Mouse (Mus musculus): Measurements from ENCODE around the gene Ptpn7. TPM values are rescaled to one million over a fixed set of nuclear protein-coding genes. Genes with fewer than 3 reads are reported as not detected.
"Not testable (repeated sequence)": the region's sequence is repeated elsewhere in the genome, so short reads cannot be mapped to it uniquely, and the experiment has no call there.

Ptpn7 gene
- total RNA-seq, 2 experiments from 2014 or later = 14.6 to 23.9 TPM

- ATAC-seq (replicated peaks; ENCODE audit: low FRiP score, poor library complexity, severe bottlenecking) = no peak
These were observed 48.8 kb downstream of the Ptpn7 start for GRCm38 (mm10) chr1:135181275-135181674.

DNA sequence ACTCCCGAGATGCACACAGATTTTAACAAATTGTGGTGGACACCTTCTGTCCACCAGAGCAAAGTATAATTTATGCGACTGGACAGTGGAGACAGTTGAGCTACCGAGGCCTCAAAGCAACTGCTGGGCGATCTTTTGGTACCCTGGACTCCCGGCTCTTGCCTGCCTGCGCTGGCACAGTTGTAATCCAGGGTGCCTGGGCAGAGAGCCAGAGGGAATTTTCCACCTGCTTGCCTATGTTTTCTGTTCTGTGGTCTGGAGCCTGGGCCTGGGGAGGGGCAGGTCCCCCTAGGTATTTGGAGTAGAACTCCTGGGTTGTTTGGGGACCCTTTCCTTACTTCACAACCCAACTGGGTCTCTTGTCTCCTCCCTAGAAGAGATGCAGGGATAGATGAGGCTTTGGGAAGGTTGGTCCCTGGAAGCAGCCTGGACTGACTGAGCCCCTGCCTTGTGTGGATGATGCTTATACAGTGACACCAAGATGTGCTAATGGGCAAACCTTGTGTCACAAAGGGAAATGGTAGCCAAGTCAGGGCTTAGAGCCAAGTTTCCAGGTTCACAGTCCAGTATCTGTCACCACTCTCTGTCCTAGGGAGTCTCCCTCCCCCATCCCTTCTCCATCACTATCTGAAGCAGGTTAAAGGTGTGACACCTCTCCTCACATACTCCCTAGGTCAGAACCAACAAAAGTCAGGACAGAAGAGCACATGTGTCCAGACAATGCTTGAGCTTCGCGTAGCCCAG lies 49.6 kb downstream of the Ptpn7 start:
- no peak for ATAC-seq (replicated peaks; ENCODE audit: low FRiP score, poor library complexity, severe bottlenecking)

GRCm38 (mm10) chr1:135182975-135183374 lies 50.5 kb downstream of the Ptpn7 start:
- ATAC-seq (replicated peaks; ENCODE audit: low FRiP score, poor library complexity, severe bottlenecking) = no peak

- ATAC-seq (replicated peaks; ENCODE audit: low FRiP score, poor library complexity, severe bottlenecking) = no peak
These were observed 50.9 kb downstream of the Ptpn7 start for GRCm38 (mm10) chr1:135183448-135183847.

GRCm38 (mm10) chr1:135183941-135184570 lies 51.6 kb downstream of the Ptpn7 start:
- ATAC-seq (replicated peaks; ENCODE audit: low FRiP score, poor library complexity, severe bottlenecking) = no peak

DNA sequence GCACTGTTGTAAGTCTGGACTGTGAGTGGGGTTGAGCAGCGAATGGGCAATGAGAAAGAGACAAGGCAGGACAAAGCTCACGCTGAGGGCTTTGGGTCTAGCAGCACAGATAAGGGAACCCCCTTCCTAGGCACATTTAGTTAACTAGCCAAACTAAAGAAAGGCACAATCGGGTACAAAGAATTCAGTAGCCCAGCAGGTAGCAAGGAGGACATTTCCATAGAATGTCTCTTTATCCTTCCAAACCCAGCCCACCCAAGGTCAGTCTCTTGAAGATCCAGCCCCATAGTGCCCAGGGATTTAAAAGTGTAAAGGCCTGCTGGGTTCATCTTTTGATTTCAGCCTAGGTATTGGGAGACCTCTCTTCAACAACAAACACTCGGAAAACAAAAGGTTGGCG lies 53.4 kb downstream of the Ptpn7 start:
- no peak for ATAC-seq (replicated peaks; ENCODE audit: low FRiP score, poor library complexity, severe bottlenecking)

DNA sequence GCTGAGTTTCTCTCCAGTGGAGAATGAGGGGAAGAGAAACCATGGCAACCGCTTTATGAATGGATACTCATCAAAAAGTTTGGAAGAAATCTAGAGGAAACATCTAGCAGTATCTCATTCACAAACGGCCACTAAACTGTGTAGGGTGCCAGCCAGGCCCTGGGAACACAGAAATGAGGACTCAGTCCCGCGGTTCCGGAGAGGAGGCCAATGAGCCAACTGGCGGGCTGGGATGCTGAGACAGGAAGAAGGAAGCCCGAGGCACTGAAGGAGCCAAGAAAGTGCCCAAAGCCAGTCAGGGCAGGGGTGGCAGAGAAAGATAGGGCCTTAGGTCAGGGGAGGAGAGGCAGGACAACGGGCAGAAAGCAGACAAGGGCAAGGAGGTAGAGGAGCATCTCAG lies 53.9 kb downstream of the Ptpn7 start:
- no peak for ATAC-seq (replicated peaks; ENCODE audit: low FRiP score, poor library complexity, severe bottlenecking)

GRCm38 (mm10) chr1:135187016-135187415 lies 54.5 kb downstream of the Ptpn7 start:
- not testable (repeated sequence) for ATAC-seq (replicated peaks; ENCODE audit: low FRiP score, poor library complexity, severe bottlenecking)

DNA sequence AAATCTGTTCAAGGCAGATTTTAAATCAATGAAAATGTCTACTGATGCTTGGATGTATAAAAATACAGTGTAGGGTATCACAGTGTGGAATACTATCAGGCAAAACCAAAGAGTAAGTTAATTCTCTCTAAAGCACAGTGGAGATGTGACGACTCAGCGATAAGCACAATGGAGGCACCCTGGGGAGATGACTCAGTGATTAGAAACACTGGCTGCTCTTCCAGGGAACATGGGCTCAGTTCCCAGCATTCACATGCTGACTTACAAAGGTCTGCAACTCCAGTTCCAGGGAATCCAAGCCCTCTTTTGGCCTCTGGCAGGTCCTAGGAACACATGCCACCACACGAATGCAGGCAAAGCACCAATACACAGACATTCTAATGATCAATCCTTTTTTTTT lies 55.7 kb downstream of the Ptpn7 start:
- no peak for ATAC-seq (replicated peaks; ENCODE audit: low FRiP score, poor library complexity, severe bottlenecking)

DNA sequence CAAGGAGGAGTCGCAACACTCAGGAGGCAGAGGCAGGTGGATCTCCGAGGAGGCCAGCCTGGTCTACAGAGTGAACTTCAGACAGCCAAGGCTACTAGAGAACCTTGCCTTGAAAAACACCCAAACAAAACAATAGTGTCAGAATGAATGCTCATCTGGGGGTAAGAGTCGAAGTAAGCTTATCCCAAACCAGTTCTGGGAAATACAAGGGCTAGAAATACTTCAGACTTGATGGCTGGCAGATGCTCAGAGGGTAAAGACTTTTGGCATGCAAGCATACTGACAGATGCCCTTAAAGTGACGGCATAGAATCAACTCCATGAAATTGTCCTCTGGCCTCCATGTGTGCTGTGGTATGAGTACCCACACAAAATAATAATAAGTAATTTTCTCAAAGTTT lies 56.7 kb downstream of the Ptpn7 start:
- ATAC-seq (replicated peaks; ENCODE audit: low FRiP score, poor library complexity, severe bottlenecking) = no peak

GRCm38 (mm10) chr1:135194335-135194734 lies 61.8 kb downstream of the Ptpn7 start:
- ATAC-seq (replicated peaks; ENCODE audit: low FRiP score, poor library complexity, severe bottlenecking) = not testable (repeated sequence)

Other genes with a start within 250 kb of the Ptpn7 start
- 0.63 and 1.5 TPM in 2 replicates for gene Ppp1r12b, start 176.8 kb upstream of the Ptpn7 start, total RNA-seq (2015; ENCODE audit: low replicate concordance)
- 5.2 and 5.9 TPM in 2 replicates for gene Ppp1r12b, start 176.8 kb upstream of the Ptpn7 start, total RNA-seq (2017; ENCODE audit: low replicate concordance)
- gene Ube2t, start 170.1 kb upstream of the Ptpn7 start, total RNA-seq (2015; ENCODE audit: low replicate concordance) = 26.3 and 43.6 TPM in 2 replicates
- 7.8 and 24.8 TPM in 2 replicates for gene Ube2t, start 170.1 kb upstream of the Ptpn7 start, total RNA-seq (2017; ENCODE audit: low replicate concordance)
- not detected in 2 replicates for gene Lgr6, start 27.4 kb upstream of the Ptpn7 start, total RNA-seq (2015; ENCODE audit: low replicate concordance)
- not detected in 2 replicates for gene Lgr6, start 27.4 kb upstream of the Ptpn7 start, total RNA-seq (2017; ENCODE audit: low replicate concordance)
- 22.3 and 23.4 TPM in 2 replicates for gene Arl8a, start 14.1 kb downstream of the Ptpn7 start, total RNA-seq (2015; ENCODE audit: low replicate concordance)
- 7.2 and 11.9 TPM in 2 replicates for gene Arl8a, start 14.1 kb downstream of the Ptpn7 start, total RNA-seq (2017; ENCODE audit: low replicate concordance)
- 1.0 TPM in 1 of 2 replicates, not detected in the other for gene Gpr37l1, start 35.0 kb downstream of the Ptpn7 start, total RNA-seq (2015; ENCODE audit: low replicate concordance)
- gene Gpr37l1, start 35.0 kb downstream of the Ptpn7 start, total RNA-seq (2017; ENCODE audit: low replicate concordance) = not detected in 2 replicates
- gene Elf3, start 125.9 kb downstream of the Ptpn7 start, total RNA-seq (2015; ENCODE audit: low replicate concordance) = not detected in 2 replicates
- not detected in 2 replicates for gene Elf3, start 125.9 kb downstream of the Ptpn7 start, total RNA-seq (2017; ENCODE audit: low replicate concordance)
- 19.4 and 26.9 TPM in 2 replicates for gene Rnpep, start 151.4 kb downstream of the Ptpn7 start, total RNA-seq (2015; ENCODE audit: low replicate concordance)
- gene Rnpep, start 151.4 kb downstream of the Ptpn7 start, total RNA-seq (2017; ENCODE audit: low replicate concordance) = 15.3 and 18.6 TPM in 2 replicates
- gene Timm17a, start 181.1 kb downstream of the Ptpn7 start, total RNA-seq (2015; ENCODE audit: low replicate concordance) = 15.8 and 34.1 TPM in 2 replicates
- 3.3 TPM in 2 replicates for gene Timm17a, start 181.1 kb downstream of the Ptpn7 start, total RNA-seq (2017; ENCODE audit: low replicate concordance)
- not detected in 2 replicates for gene Lmod1, start 192.1 kb downstream of the Ptpn7 start, total RNA-seq (2015; ENCODE audit: low replicate concordance)
- not detected in 2 replicates for gene Lmod1, start 192.1 kb downstream of the Ptpn7 start, total RNA-seq (2017; ENCODE audit: low replicate concordance)
- 0.63 TPM in 1 of 2 replicates, not detected in the other for gene Shisa4, start 242.5 kb downstream of the Ptpn7 start, total RNA-seq (2015; ENCODE audit: low replicate concordance)
- gene Shisa4, start 242.5 kb downstream of the Ptpn7 start, total RNA-seq (2017; ENCODE audit: low replicate concordance) = not detected in 2 replicates

All from erythroblast, adult 5-6 weeks (primary cell).